Mouse (Mus musculus) lung, postnatal 0 days (tissue): ENCODE data around the gene Fmo1. TPM values are rescaled to one million over a fixed set of nuclear protein-coding genes. Genes with fewer than 3 reads are reported as not detected.

ENCODE experiments used
- ATAC-seq: fragments of 200-750 bp; cut with Nextera tagmentation; 2 replicates; pipeline ENCODE4 v1.8.0; 2017; ENCODE audit warnings: moderate library complexity
- DNase-seq: peaks from one replicate; pipeline ENCODE4 v3.0.0-alpha.2; 2016; ENCODE audit warnings: low spot score
- H3K27ac ChIP-seq: fragments of 300-500 bp; sonication (generic); 2 replicates; pipeline ENCODE4 v1.5.1; 2014; ENCODE audit warnings: antibody characterized with exemption, mild to moderate bottlenecking, low read length, mixed read lengths
- H3K27me3 ChIP-seq: fragments of 300-500 bp; sonication (generic); replicated peaks from 2 replicates; pipeline ENCODE4 v1.6.1; 2014; ENCODE audit warnings: low read length, mixed read lengths; ENCODE audit not compliant: insufficient read depth
- H3K36me3 ChIP-seq: fragments of 300-500 bp; sonication (generic); 2 replicates; pipeline ENCODE4 v1.6.1; 2014; ENCODE audit warnings: low read length, mixed read lengths; ENCODE audit not compliant: insufficient read depth
- H3K4me1 ChIP-seq: fragments of 300-500 bp; sonication (generic); 2 replicates; pipeline ENCODE4 v1.6.1; 2014; ENCODE audit warnings: antibody characterized with exemption, low read depth, low read length, mixed read lengths; ENCODE audit not compliant: insufficient read depth
- H3K4me2 ChIP-seq: fragments of 300-500 bp; sonication (generic); replicated peaks from 2 replicates; pipeline ENCODE4 v1.6.1; 2014; ENCODE audit warnings: low read depth, mild to moderate bottlenecking, low read length, moderate library complexity, mixed read lengths
- H3K4me3 ChIP-seq: fragments of 300-500 bp; sonication (generic); 2 replicates; pipeline ENCODE4 v1.5.1; 2014; ENCODE audit warnings: low read depth, low read length
- H3K9ac ChIP-seq: fragments of 300-500 bp; sonication (generic); replicated peaks from 2 replicates; pipeline ENCODE4 v1.6.1; 2014; ENCODE audit warnings: low read depth, mild to moderate bottlenecking
- H3K9me3 ChIP-seq: fragments of 300-500 bp; sonication (generic); 2 replicates; pipeline ENCODE4 v1.6.1; 2016; ENCODE audit warnings: low read length, mixed read lengths
- CTCF ChIP-seq: IDR thresholded peaks from 2 replicates; pipeline ENCODE4 v1.5.1; 2016; ENCODE audit warnings: antibody characterized with exemption, mild to moderate bottlenecking
- EP300 ChIP-seq: IDR thresholded peaks from 2 replicates; pipeline ENCODE4 v1.6.1; 2016; ENCODE audit warnings: antibody characterized with exemption, mild to moderate bottlenecking, control low read depth
- WGBS: fragments of 180-500 bp; shearing (Covaris S2); extraction: QIAGEN DNeasy Blood & Tissue Kit; methylation state at CpG from one replicate; pipeline ENCODE4 v1.1.7; 2014; 5-methylcytosine and 5-hydroxymethylcytosine counted together
- polyA plus RNA-seq: library from polyadenylated mRNA; unstranded; fragments of >200 nt; fragmentation: Nextera tagmentation; extraction: Ambion mirVana; gene quantifications from 2 replicates; pipeline ENCODE4 v1.2.1, GENCODE M21; 2015

Gene Fmo1
- polyA plus RNA-seq, 1 experiment from 2014 or later, result 86.4 TPM

GRCm38 (mm10) chr1:162834342-162834741 is 32.1 kb downstream of the Fmo1 start:
- WGBS, result 65% methylated on average over 5 of the region's 5 CpGs
- TF ChIP-seq CTCF (no peak), EP300 (peak; percentile 73)
- Histone ChIP-seq H3K4me3 (no peak overlapping the region), H3K27me3 (no peaks in the 10 kb centered on the region), H3K36me3 (0 out of 2 replicates have a peak, but pooled peaks cover 2% of the 10 kb centered on the region), H3K27ac (no peak overlapping the region), H3K4me2 (no peak overlapping the region), H3K9me3 (no peaks in the 10 kb centered on the region), H3K4me1 (no peaks in the 10 kb centered on the region), H3K9ac (no peak overlapping the region)
- peak; percentile 21 for DNase-seq
- ATAC-seq, result peak; percentile 16; the same call in 1 of the 2 replicates

GRCm38 (mm10) chr1:162832574-162832953 is 33.8 kb downstream of the Fmo1 start:
- 70% methylated on average over 5 of the region's 5 CpGs for WGBS
- no peak overlapping the region for H3K4me2 ChIP-seq
- TF ChIP-seq CTCF (no peak), EP300 (no peak)
- H3K4me1 ChIP-seq, result no peaks in the 10 kb centered on the region
- H3K4me3 ChIP-seq, result no peak overlapping the region
- H3K9ac ChIP-seq, result no peak overlapping the region
- DNase-seq, result no peak
- no peaks in the 10 kb centered on the region for H3K9me3 ChIP-seq
- H3K36me3 ChIP-seq, result 0 out of 2 replicates have a peak, but pooled peaks cover 2% of the 10 kb centered on the region
- H3K27me3 ChIP-seq, result no peaks in the 10 kb centered on the region
- ATAC-seq, result no peak
- H3K27ac ChIP-seq, result no peak overlapping the region

- no peak overlapping the region for H3K4me3 ChIP-seq
- no peak overlapping the region for H3K4me2 ChIP-seq
- ATAC-seq (no peak), DNase-seq (peak; percentile 34)
- H3K27ac ChIP-seq, result no peak overlapping the region
- no peak for TF ChIP-seq EP300
- no peak for TF ChIP-seq CTCF
- no peak overlapping the region for H3K9ac ChIP-seq
- H3K36me3 ChIP-seq, result 0 out of 2 replicates have a peak, but pooled peaks cover 2% of the 10 kb centered on the region
- H3K9me3 ChIP-seq, result no peaks in the 10 kb centered on the region
- no peaks in the 10 kb centered on the region for H3K4me1 ChIP-seq
- WGBS, result 20% methylated on average over 5 of the region's 5 CpGs
- no peaks in the 10 kb centered on the region for H3K27me3 ChIP-seq
Observed at GRCm38 (mm10) chr1:162831838-162832573, 34.4 kb downstream of the Fmo1 start.

GRCm38 (mm10) chr1:162819280-162819679 is 47.1 kb downstream of the Fmo1 start:
- no peak for ATAC-seq
- no peak for DNase-seq
- Histone ChIP-seq H3K9me3 (no peaks in the 10 kb centered on the region), H3K27ac (no peak overlapping the region), H3K4me1 (no peaks in the 10 kb centered on the region), H3K4me3 (no peak overlapping the region), H3K9ac (no peak overlapping the region), H3K4me2 (no peak overlapping the region), H3K36me3 (no peaks in the 10 kb centered on the region), H3K27me3 (no peaks in the 10 kb centered on the region)
- WGBS, result 74% methylated on average over 5 of the region's 5 CpGs
- TF ChIP-seq CTCF (no peak), EP300 (no peak)

- no peak overlapping the region for H3K4me3 ChIP-seq
- WGBS, result 71% methylated on average over 10 of the region's 10 CpGs
- no peaks in the 10 kb centered on the region for H3K4me1 ChIP-seq
- ATAC-seq (no peak), DNase-seq (no peak)
- TF ChIP-seq CTCF, result no peak
- no peak for TF ChIP-seq EP300
- H3K9ac ChIP-seq, result no peak overlapping the region
- no peaks in the 10 kb centered on the region for H3K27me3 ChIP-seq
- H3K9me3 ChIP-seq, result no peaks in the 10 kb centered on the region
- no peak overlapping the region for H3K4me2 ChIP-seq
- no peak overlapping the region for H3K27ac ChIP-seq
- H3K36me3 ChIP-seq, result no peaks in the 10 kb centered on the region
Observed at GRCm38 (mm10) chr1:162815381-162816127, 50.9 kb downstream of the Fmo1 start.

GRCm38 (mm10) chr1:162814932-162815331 is 51.5 kb downstream of the Fmo1 start:
- Histone ChIP-seq H3K27ac (no peak overlapping the region), H3K9ac (no peak overlapping the region)
- ATAC-seq, result no peak

More at GRCm38 (mm10) chr1:162814932-162815331, 51.5 kb downstream of the Fmo1 start:
- Histone ChIP-seq H3K4me1 (no peaks in the 10 kb centered on the region), H3K4me2 (no peak overlapping the region), H3K36me3 (no peaks in the 10 kb centered on the region), H3K27me3 (no peaks in the 10 kb centered on the region), H3K4me3 (no peak overlapping the region), H3K9me3 (no peaks in the 10 kb centered on the region)
- DNase-seq, result no peak
- WGBS, result 54% methylated on average over 4 of the region's 4 CpGs
- TF ChIP-seq EP300, result no peak
- no peak for TF ChIP-seq CTCF
